Mouse (Mus musculus) hindbrain, embryonic 16.5 days (tissue): ENCODE data around the gene Tcea3. TPM values are rescaled to one million over a fixed set of nuclear protein-coding genes. Genes with fewer than 3 reads are reported as not detected.

ENCODE experiments used
- ATAC-seq: fragments of 200-750 bp; cut with Nextera tagmentation; 2 replicates; pipeline ENCODE4 v1.8.0; 2017; ENCODE audit warnings: moderate TSS enrichment, moderate library complexity
- H3K27ac ChIP-seq: fragments of 300-500 bp; sonication (generic); 2 replicates; pipeline ENCODE4 v1.5.1; 2014; ENCODE audit warnings: low read depth, mild to moderate bottlenecking, control low read depth, low read length, moderate library complexity
- H3K27me3 ChIP-seq: fragments of 300-500 bp; sonication (generic); replicated peaks from 2 replicates; pipeline ENCODE4 v1.6.1; 2014; ENCODE audit warnings: low read length; ENCODE audit not compliant: control insufficient read depth, insufficient read depth
- H3K36me3 ChIP-seq: fragments of 300-500 bp; sonication (generic); 2 replicates; pipeline ENCODE4 v1.6.1; 2014; ENCODE audit warnings: mild to moderate bottlenecking, low read length, moderate library complexity, mixed read lengths; ENCODE audit not compliant: control insufficient read depth, insufficient read depth
- H3K4me1 ChIP-seq: fragments of 300-500 bp; sonication (generic); 2 replicates; pipeline ENCODE4 v1.6.1; 2014; ENCODE audit warnings: low read depth, low read length; ENCODE audit not compliant: control insufficient read depth, insufficient read depth
- H3K4me2 ChIP-seq: fragments of 300-500 bp; sonication (generic); 2 replicates; pipeline ENCODE4 v1.6.1; 2014; ENCODE audit warnings: mild to moderate bottlenecking, low read length, control low read depth, moderate library complexity
- H3K4me3 ChIP-seq: fragments of 300-500 bp; sonication (generic); 2 replicates; pipeline ENCODE4 v1.5.1; 2014; ENCODE audit warnings: mild to moderate bottlenecking, low read length, control low read depth, moderate library complexity
- H3K9ac ChIP-seq: fragments of 300-500 bp; sonication (generic); 2 replicates; pipeline ENCODE4 v1.6.1; 2014; ENCODE audit warnings: low read depth, mild to moderate bottlenecking, control low read depth, low read length, moderate library complexity
- H3K9me3 ChIP-seq: fragments of 300-500 bp; sonication (generic); 2 replicates; pipeline ENCODE4 v1.6.1; 2014; ENCODE audit warnings: mild to moderate bottlenecking, low read length, moderate library complexity; ENCODE audit not compliant: control insufficient read depth
- WGBS: fragments of 180-500 bp; shearing (Covaris S2); extraction: QIAGEN DNeasy Blood & Tissue Kit; methylation state at CpG from one replicate; pipeline ENCODE4 v1.1.7; 2014; 5-methylcytosine and 5-hydroxymethylcytosine counted together
- polyA plus RNA-seq: library from polyadenylated mRNA; unstranded; fragments of >200 nt; fragmentation: Nextera tagmentation; extraction: Ambion mirVana; gene quantifications from 2 replicates; pipeline ENCODE4 v1.2.1, GENCODE M21; 2015

Tcea3 gene
- polyA plus RNA-seq, 1 experiment from 2014 or later, result 2.1 TPM

GRCm38 (mm10) chr4:136282621-136283480, 35.3 kb downstream of the Tcea3 start:
- 26% methylated on average over 10 of the region's 10 CpGs for WGBS
- Histone ChIP-seq H3K4me3 (no peak overlapping the region), H3K4me1 (peaks cover 34% of the 10 kb centered on the region), H3K9ac (0 out of 2 replicates have a peak overlapping the region, but pooled peaks have one; percentile 24), H3K4me2 (no peak overlapping the region), H3K27me3 (no peaks in the 10 kb centered on the region), H3K9me3 (no peaks in the 10 kb centered on the region), H3K36me3 (peaks cover 2% of the 10 kb centered on the region; the same call in 1 of the 2 replicates), H3K27ac (peak overlapping the region; percentile 88)
- no peak for ATAC-seq

GRCm38 (mm10) chr4:136283783-136284182, 36.3 kb downstream of the Tcea3 start:
- WGBS, result 24% methylated on average over 2 of the region's 2 CpGs
- Histone ChIP-seq H3K4me1 (peaks cover 34% of the 10 kb centered on the region), H3K4me3 (no peak overlapping the region), H3K4me2 (peak overlapping the region; percentile 91), H3K9me3 (peaks cover under 1% of the 10 kb centered on the region), H3K36me3 (peaks cover 9% of the 10 kb centered on the region), H3K27me3 (no peaks in the 10 kb centered on the region; the same call in 1 of the 2 replicates), H3K9ac (no peak overlapping the region), H3K27ac (peak overlapping the region; percentile 88)
- no peak for ATAC-seq

DNA sequence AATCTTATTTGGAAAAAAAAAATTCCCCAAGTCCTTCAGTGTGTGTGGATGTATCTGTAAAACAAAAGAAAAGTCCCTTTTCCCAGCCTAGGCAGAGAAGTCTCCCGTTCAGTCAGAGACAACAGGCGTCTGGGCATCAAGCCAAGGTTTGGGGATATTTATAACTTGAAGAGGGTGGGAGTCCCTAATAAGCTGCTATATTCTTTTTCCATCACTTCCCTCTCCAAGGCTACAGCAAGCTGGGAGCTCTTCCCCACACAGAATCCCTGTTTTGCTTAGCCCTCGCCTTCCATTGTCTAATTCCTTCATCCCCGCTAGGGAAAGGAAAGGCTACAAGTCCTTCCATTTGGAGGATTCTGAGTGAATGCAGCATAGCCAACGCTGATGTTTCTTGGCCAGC, 36.9 kb downstream of the Tcea3 start, which contains the start of gene Zfp46:
Zfp46 (plus strand) TSS at position 229 of the 400 bp plus-strand sequence.
- H3K4me3 ChIP-seq, result peak within 1 kb of the TSS; percentile 61
- 16% methylated on average over 5 of the region's 5 CpGs for WGBS
- H3K9me3 ChIP-seq, result peaks cover 2% of the 10 kb centered on the region
- H3K27ac ChIP-seq, result peak within 1 kb of the TSS; percentile 88
- no peaks in the 10 kb centered on the region; the same call in 1 of the 2 replicates for H3K27me3 ChIP-seq
- no peak for ATAC-seq
- peak within 1 kb of the TSS; percentile 91 for H3K4me2 ChIP-seq
- peaks cover 34% of the 10 kb centered on the region for H3K4me1 ChIP-seq
- H3K9ac ChIP-seq, result peak within 1 kb of the TSS; percentile 70
- H3K36me3 ChIP-seq, result peaks cover 11% of the 10 kb centered on the region

DNA sequence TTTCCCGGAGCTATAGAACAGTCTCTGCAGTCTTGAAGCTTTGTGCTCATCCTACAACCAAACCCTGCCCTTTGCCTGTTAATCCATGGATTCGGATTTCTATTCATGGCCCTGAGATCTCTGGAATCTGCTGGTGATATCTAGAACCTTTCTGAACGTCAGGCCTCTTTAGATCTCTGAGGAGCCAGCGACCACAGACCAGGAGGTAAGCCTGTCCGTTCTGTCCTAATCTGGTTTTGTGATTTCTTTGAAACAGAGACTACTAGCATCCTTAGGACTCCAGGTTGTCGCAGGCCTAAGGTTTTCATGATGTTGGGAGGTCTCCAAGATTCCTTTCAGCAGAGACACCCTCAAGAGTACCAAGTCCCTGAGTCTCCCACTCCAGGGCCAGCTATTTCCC, 37.4 kb downstream of the Tcea3 start:
- H3K27me3 ChIP-seq, result no peaks in the 10 kb centered on the region; the same call in 1 of the 2 replicates
- ATAC-seq, result no peak
- H3K36me3 ChIP-seq, result peaks cover 15% of the 10 kb centered on the region
- WGBS, result 18% methylated on average over 6 of the region's 6 CpGs
- H3K27ac ChIP-seq, result peak overlapping the region; percentile 88
- H3K4me2 ChIP-seq, result peak overlapping the region; percentile 91
- peaks cover 34% of the 10 kb centered on the region for H3K4me1 ChIP-seq
- H3K4me3 ChIP-seq, result peak overlapping the region; percentile 61
- H3K9ac ChIP-seq, result peak overlapping the region; percentile 70
- H3K9me3 ChIP-seq, result peaks cover 2% of the 10 kb centered on the region

- Histone ChIP-seq H3K36me3 (peaks cover 20% of the 10 kb centered on the region), H3K4me2 (peak overlapping the region; percentile 91), H3K27me3 (no peaks in the 10 kb centered on the region; the same call in 1 of the 2 replicates), H3K9ac (peak overlapping the region; percentile 70), H3K4me3 (peak overlapping the region; percentile 61), H3K4me1 (peaks cover 37% of the 10 kb centered on the region), H3K27ac (peak overlapping the region; percentile 88), H3K9me3 (peaks cover 2% of the 10 kb centered on the region)
- ATAC-seq, result peak; percentile 94
- under 1% methylated on average over 25 of the region's 25 CpGs for WGBS
Observed at GRCm38 (mm10) chr4:136285348-136285810, 37.9 kb downstream of the Tcea3 start.

GRCm38 (mm10) chr4:136285811-136286371, 38.4 kb downstream of the Tcea3 start:
- under 1% methylated on average over 29 of the region's 29 CpGs for WGBS
- peak; percentile 90 for ATAC-seq
- peak overlapping the region; percentile 88 for H3K27ac ChIP-seq
- peak overlapping the region; percentile 91 for H3K4me2 ChIP-seq
- H3K4me3 ChIP-seq, result peak overlapping the region; percentile 61
- no peaks in the 10 kb centered on the region; the same call in 1 of the 2 replicates for H3K27me3 ChIP-seq
- H3K9me3 ChIP-seq, result peaks cover 2% of the 10 kb centered on the region
- peak overlapping the region; percentile 73 for H3K9ac ChIP-seq
- H3K4me1 ChIP-seq, result peaks cover 42% of the 10 kb centered on the region
- peaks cover 24% of the 10 kb centered on the region for H3K36me3 ChIP-seq

DNA sequence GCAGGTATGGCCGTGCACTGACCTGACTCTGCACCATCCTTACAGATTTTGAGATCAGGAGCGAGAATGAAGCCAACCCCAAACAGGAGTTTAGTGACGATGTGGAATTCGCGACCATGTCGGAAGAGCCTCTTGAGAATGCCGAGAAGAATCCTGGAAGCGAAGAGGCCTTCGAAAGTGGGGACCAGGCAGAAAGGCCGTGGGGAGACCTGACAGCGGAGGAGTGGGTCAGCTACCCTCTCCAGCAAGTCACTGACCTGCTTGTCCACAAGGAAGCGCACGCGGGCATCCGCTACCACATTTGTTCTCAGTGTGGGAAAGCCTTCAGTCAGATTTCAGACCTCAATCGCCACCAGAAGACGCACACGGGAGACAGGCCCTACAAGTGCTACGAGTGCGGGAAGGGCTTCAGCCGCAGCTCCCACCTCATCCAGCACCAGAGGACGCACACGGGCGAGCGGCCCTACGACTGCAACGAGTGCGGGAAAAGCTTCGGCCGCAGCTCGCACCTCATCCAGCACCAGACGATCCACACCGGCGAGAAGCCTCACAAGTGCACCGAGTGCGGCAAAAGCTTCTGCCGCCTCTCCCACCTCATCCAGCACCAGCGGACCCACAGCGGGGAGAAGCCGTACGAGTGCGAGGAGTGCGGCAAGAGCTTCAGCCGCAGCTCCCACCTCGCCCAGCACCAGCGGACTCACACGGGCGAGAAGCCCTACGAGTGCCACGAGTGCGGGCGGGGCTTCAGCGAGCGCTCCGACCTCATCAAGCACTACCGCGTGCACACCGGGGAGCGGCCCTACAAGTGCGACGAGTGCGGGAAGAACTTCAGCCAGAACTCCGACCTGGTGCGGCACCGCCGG, 42.6 kb downstream of the Tcea3 start:
- Histone ChIP-seq H3K27me3 (no peaks in the 10 kb centered on the region; the same call in 1 of the 2 replicates), H3K9ac (no peak overlapping the region; the same call in 1 of the 2 replicates), H3K4me3 (no peak overlapping the region), H3K4me1 (peaks cover 21% of the 10 kb centered on the region), H3K27ac (no peak overlapping the region), H3K9me3 (peaks cover 2% of the 10 kb centered on the region), H3K36me3 (peaks cover 51% of the 10 kb centered on the region), H3K4me2 (peak overlapping the region; percentile 29; the same call in 1 of the 2 replicates)
- no peak for ATAC-seq
- 32% methylated on average over 66 of the region's 66 CpGs for WGBS

DNA sequence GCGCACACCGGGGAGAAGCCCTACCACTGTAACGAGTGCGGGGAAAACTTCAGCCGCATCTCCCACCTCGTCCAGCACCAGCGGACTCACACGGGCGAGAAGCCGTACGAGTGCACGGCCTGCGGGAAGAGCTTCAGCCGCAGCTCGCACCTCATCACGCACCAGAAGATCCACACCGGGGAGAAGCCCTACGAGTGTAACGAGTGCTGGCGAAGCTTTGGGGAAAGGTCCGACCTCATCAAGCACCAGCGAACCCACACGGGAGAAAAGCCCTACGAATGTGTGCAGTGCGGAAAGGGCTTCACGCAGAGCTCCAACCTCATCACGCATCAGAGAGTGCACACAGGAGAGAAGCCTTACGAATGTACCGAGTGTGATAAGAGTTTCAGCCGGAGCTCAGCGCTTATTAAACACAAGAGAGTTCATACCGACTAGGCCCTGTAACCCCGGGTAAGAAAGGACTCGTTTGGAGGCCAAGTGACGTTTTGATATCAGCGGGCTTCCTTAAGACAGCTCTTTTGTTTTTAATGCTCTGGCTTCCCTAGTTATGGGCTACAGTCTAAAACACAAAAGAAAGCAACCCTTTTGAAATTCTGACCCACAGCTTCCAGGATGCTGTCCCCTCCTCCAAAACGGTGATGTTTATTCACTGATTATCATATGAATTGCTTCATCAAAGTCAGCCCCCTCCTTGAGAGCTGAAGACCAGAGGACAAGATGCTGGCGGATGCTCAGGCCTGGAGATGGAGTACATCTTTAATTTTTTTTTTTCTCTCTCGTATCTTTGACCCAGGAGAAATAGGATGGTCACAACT, 43.5 kb downstream of the Tcea3 start:
- peaks cover 2% of the 10 kb centered on the region for H3K9me3 ChIP-seq
- H3K4me2 ChIP-seq, result peak overlapping the region; percentile 29; the same call in 1 of the 2 replicates
- no peak for ATAC-seq
- H3K9ac ChIP-seq, result no peak overlapping the region; the same call in 1 of the 2 replicates
- peaks cover 21% of the 10 kb centered on the region for H3K4me1 ChIP-seq
- 25% methylated on average over 39 of the region's 39 CpGs for WGBS
- H3K36me3 ChIP-seq, result peaks cover 51% of the 10 kb centered on the region
- no peak overlapping the region for H3K4me3 ChIP-seq
- H3K27ac ChIP-seq, result no peak overlapping the region
- no peaks in the 10 kb centered on the region; the same call in 1 of the 2 replicates for H3K27me3 ChIP-seq
